In the genomic region with DNA sequence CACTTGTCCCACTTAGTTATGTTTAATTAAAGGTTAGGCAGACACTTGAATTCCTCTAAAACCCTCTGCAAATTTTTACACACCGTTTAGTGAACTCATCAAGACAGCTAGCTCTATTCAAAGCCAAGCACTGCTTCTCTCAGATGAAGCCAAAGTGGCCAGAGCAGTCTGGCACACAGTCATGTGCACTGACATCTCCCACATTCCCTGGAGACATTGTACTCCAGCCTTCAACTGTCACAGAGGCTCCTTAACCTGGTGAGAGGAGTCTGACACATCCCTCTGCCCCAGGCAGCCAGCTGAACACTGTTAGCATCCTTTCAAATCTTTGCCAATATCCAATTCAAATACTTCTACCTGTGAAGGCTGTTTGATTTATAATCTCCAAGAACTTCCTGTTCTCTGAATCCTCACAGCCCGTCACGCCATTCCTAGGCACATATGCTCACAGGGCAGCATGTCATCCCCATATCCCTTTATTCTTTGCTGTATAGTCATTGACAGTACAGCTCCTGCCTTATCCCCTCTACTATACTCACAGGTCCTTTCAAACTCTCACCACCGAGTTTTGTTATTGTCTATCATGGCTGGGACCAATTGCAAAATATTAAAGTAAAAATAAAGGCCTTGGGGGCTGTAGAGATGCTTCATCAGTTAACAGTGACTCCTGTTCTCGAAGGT, we compare ENCODE assay signal across 15 mouse cellular contexts.
A peak's percentile ranks its signal among the peaks of the same experiment; 100 is the strongest.
DNase-seq lines count a peak whose midpoint lies in the region; ATAC-seq and TF ChIP-seq lines count a peak whose summit lies in the region.
"Had no signal": no experiment of that assay in that cellular context is flagged by ENCODE, and none has a peak within 500 bp of the region (broad histone marks: within the 10 kb centered on the region; RNA-seq: fewer than 3 reads in every experiment).

No protein-coding gene starts in this region.

- peak overlapping the region; percentile 11; the same call in 1 of the 2 replicates for H3K27ac ChIP-seq in layer of hippocampus, adult 2 months
- no peak overlapping the region for H3K27ac ChIP-seq in cerebellum, adult 2 months (ENCODE audit: insufficient read depth, low read length)
- 0 out of 2 replicates have a peak overlapping the region, but pooled peaks have one; percentile 19 for H3K27ac ChIP-seq in midbrain, embryonic 15.5 days
- no peak overlapping the region for H3K27ac ChIP-seq in lung, postnatal 0 days (ENCODE audit: low read length)
- H3K27ac ChIP-seq: embryonic facial prominence, embryonic 12.5 days; heart, embryonic 15.5 days had no signal

- H3K4me3 ChIP-seq in layer of hippocampus, adult 2 months, result no peak overlapping the region
- no peak overlapping the region for H3K4me3 ChIP-seq in cerebellum, adult 2 months (replicated peaks; ENCODE audit: insufficient read depth, low read depth, low read length)
- no peak overlapping the region for H3K4me3 ChIP-seq in midbrain, embryonic 15.5 days
- no peak overlapping the region for H3K4me3 ChIP-seq in lung, postnatal 0 days (ENCODE audit: low read depth, low read length)
- H3K4me3 ChIP-seq: embryonic facial prominence, embryonic 12.5 days; heart, embryonic 15.5 days had no signal

- WGBS in cerebellum, adult 2 months, result 34% methylated on average over 5 of the region's 5 CpGs
- 50% methylated on average over 5 of the region's 5 CpGs for WGBS in midbrain, embryonic 15.5 days
- WGBS in lung, postnatal 0 days, result 44% methylated on average over 5 of the region's 5 CpGs

- no peak overlapping the region for H3K4me2 ChIP-seq in midbrain, embryonic 15.5 days
- no peak overlapping the region for H3K4me2 ChIP-seq in lung, postnatal 0 days (replicated peaks; ENCODE audit: low read depth, low read length)
- H3K4me2 ChIP-seq: embryonic facial prominence, embryonic 12.5 days; heart, embryonic 15.5 days had no signal

- no peaks in the 10 kb centered on the region for H3K27me3 ChIP-seq in cerebellum, adult 2 months (ENCODE audit: control insufficient read depth, insufficient read depth, low read length)
- H3K27me3 ChIP-seq in midbrain, embryonic 15.5 days (replicated peaks), result no peaks in the 10 kb centered on the region
- no peaks in the 10 kb centered on the region for H3K27me3 ChIP-seq in lung, postnatal 0 days (replicated peaks; ENCODE audit: insufficient read depth, low read length)
- H3K27me3 ChIP-seq: embryonic facial prominence, embryonic 12.5 days; heart, embryonic 15.5 days had no signal

- ATAC-seq in midbrain, embryonic 15.5 days (replicated peaks), result peak; percentile 72
- no peak for ATAC-seq in lung, postnatal 0 days
- ATAC-seq: inflammation-experienced regulatory T-cells, adult 6 months had no signal

- no peaks in the 10 kb centered on the region for H3K36me3 ChIP-seq in midbrain, embryonic 15.5 days (replicated peaks)
- no peaks in the 10 kb centered on the region for H3K36me3 ChIP-seq in lung, postnatal 0 days (ENCODE audit: insufficient read depth, low read length)
- H3K36me3 ChIP-seq: embryonic facial prominence, embryonic 12.5 days; heart, embryonic 15.5 days had no signal

- DNase-seq in layer of hippocampus, adult 2 months (ENCODE audit: low spot score in 2 of 2), result no peak
- DNase-seq in layer of hippocampus, adult 9-11 months, result no peak
- DNase-seq in cerebellum, adult 2 months, result peak; percentile 35 to 51
- DNase-seq in cerebellum, postnatal 25 days, result peak; percentile 42 to 57
- DNase-seq in lung, postnatal 0 days (ENCODE audit: low spot score), result no peak
- DNase-seq in lung, postnatal 36 days, result no peak
- DNase-seq in thymus, postnatal 10 days (ENCODE audit: low spot score in 2 of 2), result no peak
- DNase-seq: adrenal gland, postnatal 25 days; liver; lung, adult 2 months; thymus, postnatal 36 days had no signal

- TF ChIP-seq POLR2A in cerebellum, adult 2 months (IDR thresholded peaks at IDR 0.05; ENCODE audit: borderline replicate concordance, insufficient read depth, low read length), result no peak

- H3K9ac ChIP-seq in midbrain, embryonic 15.5 days, result no peak overlapping the region
- no peak overlapping the region for H3K9ac ChIP-seq in lung, postnatal 0 days (replicated peaks; ENCODE audit: low read depth)
- H3K9ac ChIP-seq: embryonic facial prominence, embryonic 12.5 days; heart, embryonic 15.5 days had no signal

- no peak for TF ChIP-seq EP300 in lung, postnatal 0 days (IDR thresholded peaks at IDR 0.05)

- TF ChIP-seq CTCF in layer of hippocampus, adult 2 months (conservative IDR thresholded peaks at IDR 0.05), result no peak
- TF ChIP-seq CTCF in cerebellum, adult 2 months (IDR thresholded peaks at IDR 0.05; ENCODE audit: borderline replicate concordance, insufficient read depth, low read depth, low read length), result no peak
- TF ChIP-seq CTCF in lung, postnatal 0 days (IDR thresholded peaks at IDR 0.05), result no peak

- H3K9me3 ChIP-seq in midbrain, embryonic 15.5 days, result no peaks in the 10 kb centered on the region
- no peaks in the 10 kb centered on the region for H3K9me3 ChIP-seq in lung, postnatal 0 days (ENCODE audit: low read length)
- H3K9me3 ChIP-seq: embryonic facial prominence, embryonic 12.5 days; heart, embryonic 15.5 days had no signal

- 0 out of 2 replicates have a peak, but pooled peaks cover 3% of the 10 kb centered on the region for H3K4me1 ChIP-seq in cerebellum, adult 2 months (ENCODE audit: control insufficient read depth, insufficient read depth, low read length)
- H3K4me1 ChIP-seq in midbrain, embryonic 15.5 days, result peaks cover 25% of the 10 kb centered on the region
- no peaks in the 10 kb centered on the region; the same call in 1 of the 2 replicates for H3K4me1 ChIP-seq in lung, postnatal 0 days (ENCODE audit: insufficient read depth, low read depth, low read length)
- H3K4me1 ChIP-seq: embryonic facial prominence, embryonic 12.5 days; heart, embryonic 15.5 days had no signal

Comparison
In these comparisons a context has a peak if more than half of its experiments do, and no peak if none do; other contexts are left out.
1. DNase-seq: peak in cerebellum, adult 2 months (2 of 2) and cerebellum, postnatal 25 days (2 of 2); none in layer of hippocampus, adult 2 months (0 of 2), layer of hippocampus, adult 9-11 months (single experiment), lung, postnatal 0 days (single experiment), lung, postnatal 36 days (single experiment) and thymus, postnatal 10 days (0 of 2).
2. H3K27ac ChIP-seq: peak in layer of hippocampus, adult 2 months (single experiment) and midbrain, embryonic 15.5 days (single experiment); none in cerebellum, adult 2 months (single experiment) and lung, postnatal 0 days (single experiment).